Mouse (Mus musculus) forebrain, embryonic 14.5 days (tissue): ENCODE measurements around the gene Mttp. TPM values are rescaled to one million over a fixed set of nuclear protein-coding genes. Genes with fewer than 3 reads are reported as not detected.

Experiments
- ATAC-seq: fragments of 200-750 bp; cut with Nextera tagmentation; 2 replicates; pipeline ENCODE4 v1.8.0; 2017; ENCODE audit warnings: mild to moderate bottlenecking, moderate library complexity
- DNase-seq: peaks from one replicate; pipeline ENCODE4 v3.0.0-alpha.2; 2015; ENCODE audit warnings: low spot score
- H3K27ac ChIP-seq: fragments of 300-500 bp; sonication (generic); 2 replicates; pipeline ENCODE4 v1.5.1; 2014; ENCODE audit warnings: low read depth, mild to moderate bottlenecking, control low read depth, low read length, moderate library complexity
- H3K27me3 ChIP-seq: fragments of 300-500 bp; sonication (generic); replicated peaks from 2 replicates; pipeline ENCODE4 v1.6.1; 2014; ENCODE audit warnings: low read length, control low read depth, mixed read lengths; ENCODE audit not compliant: control insufficient read depth, insufficient read depth
- H3K36me3 ChIP-seq: fragments of 300-500 bp; sonication (generic); 2 replicates; pipeline ENCODE4 v1.6.1; 2014; ENCODE audit warnings: low read length, control low read depth; ENCODE audit not compliant: control insufficient read depth, insufficient read depth
- H3K4me1 ChIP-seq: fragments of 300-500 bp; sonication (generic); 2 replicates; pipeline ENCODE4 v1.6.1; 2014; ENCODE audit warnings: antibody characterized with exemption, low read length, control low read depth; ENCODE audit not compliant: control insufficient read depth, insufficient read depth
- H3K4me2 ChIP-seq: fragments of 300-500 bp; sonication (generic); 2 replicates; pipeline ENCODE4 v1.6.1; 2014; ENCODE audit warnings: mild to moderate bottlenecking, control low read depth, low read length
- H3K4me3 ChIP-seq: fragments of 300-500 bp; sonication (generic); 2 replicates; pipeline ENCODE4 v1.5.1; 2014; ENCODE audit warnings: low read depth, low read length, control low read depth
- H3K9ac ChIP-seq: fragments of 300-500 bp; sonication (generic); 2 replicates; pipeline ENCODE4 v1.6.1; 2014; ENCODE audit warnings: mild to moderate bottlenecking, low read length, control low read depth, moderate library complexity
- H3K9me3 ChIP-seq: fragments of 300-500 bp; sonication (generic); replicated peaks from 2 replicates; pipeline ENCODE4 v1.6.1; 2016; ENCODE audit warnings: low read length, control low read depth, mixed read lengths; ENCODE audit not compliant: control insufficient read depth
- WGBS: fragments of 180-500 bp; shearing (Covaris S2); extraction: QIAGEN DNeasy Blood & Tissue Kit; methylation state at CpG from one replicate; pipeline ENCODE4 v1.1.7; 2014; 5-methylcytosine and 5-hydroxymethylcytosine counted together
- polyA plus RNA-seq: library from polyadenylated mRNA; unstranded; fragments of >200 nt; fragmentation: Nextera tagmentation; extraction: Ambion mirVana; gene quantifications from 2 replicates; pipeline ENCODE4 v1.2.1, GENCODE M21; 2014

Mttp gene
- polyA plus RNA-seq, 1 experiment from 2014 or later = 7.5 TPM

GRCm38 (mm10) chr3:138040938-138041337, 103.8 kb downstream of the Mttp start:
- Histone ChIP-seq H3K27ac (no peak overlapping the region), H3K9me3 (no peaks in the 10 kb centered on the region), H3K36me3 (no peaks in the 10 kb centered on the region), H3K4me1 (no peaks in the 10 kb centered on the region), H3K4me2 (no peak overlapping the region), H3K27me3 (no peaks in the 10 kb centered on the region), H3K4me3 (no peak overlapping the region), H3K9ac (no peak overlapping the region)
- WGBS = 85% methylated on average over 2 of the region's 2 CpGs
- ATAC-seq = no peak
- no peak for DNase-seq

Other genes with a start within 250 kb of the Mttp start
- 143 and 153 TPM in 2 replicates for gene Lamtor3, start 226.5 kb downstream of the Mttp start, polyA plus RNA-seq
- 2.4 and 4.4 TPM in 2 replicates for gene Dapp1, start 163.4 kb downstream of the Mttp start, polyA plus RNA-seq
- gene 1110002E22Rik, start 79.9 kb downstream of the Mttp start, polyA plus RNA-seq = 0.03 and 0.04 TPM in 2 replicates
- not detected in 2 replicates for gene Gm5105, start 77.6 kb downstream of the Mttp start, polyA plus RNA-seq
- 6.0 and 9.5 TPM in 2 replicates for gene Trmt10a, start 1.5 kb downstream of the Mttp start, polyA plus RNA-seq
- gene 4930579F01Rik, start 48.9 kb upstream of the Mttp start, polyA plus RNA-seq = not detected in 2 replicates
- gene Adh7, start 72.8 kb upstream of the Mttp start, polyA plus RNA-seq = 0.14 and 0.96 TPM in 2 replicates
- gene Adh1, start 116.0 kb upstream of the Mttp start, polyA plus RNA-seq = 0.47 and 0.57 TPM in 2 replicates
- not detected in 2 replicates for gene Adh6a, start 168.3 kb upstream of the Mttp start, polyA plus RNA-seq
- 0.20 and 0.37 TPM in 2 replicates for gene Adh6b, start 196.8 kb upstream of the Mttp start, polyA plus RNA-seq